Mouse (Mus musculus): ENCODE measurements around the gene Lim2. TPM values are rescaled to one million over a fixed set of nuclear protein-coding genes. Genes with fewer than 3 reads are reported as not detected.

The Lim2 gene
- total and polyA plus RNA-seq, 3 experiments, result not detected

DNA sequence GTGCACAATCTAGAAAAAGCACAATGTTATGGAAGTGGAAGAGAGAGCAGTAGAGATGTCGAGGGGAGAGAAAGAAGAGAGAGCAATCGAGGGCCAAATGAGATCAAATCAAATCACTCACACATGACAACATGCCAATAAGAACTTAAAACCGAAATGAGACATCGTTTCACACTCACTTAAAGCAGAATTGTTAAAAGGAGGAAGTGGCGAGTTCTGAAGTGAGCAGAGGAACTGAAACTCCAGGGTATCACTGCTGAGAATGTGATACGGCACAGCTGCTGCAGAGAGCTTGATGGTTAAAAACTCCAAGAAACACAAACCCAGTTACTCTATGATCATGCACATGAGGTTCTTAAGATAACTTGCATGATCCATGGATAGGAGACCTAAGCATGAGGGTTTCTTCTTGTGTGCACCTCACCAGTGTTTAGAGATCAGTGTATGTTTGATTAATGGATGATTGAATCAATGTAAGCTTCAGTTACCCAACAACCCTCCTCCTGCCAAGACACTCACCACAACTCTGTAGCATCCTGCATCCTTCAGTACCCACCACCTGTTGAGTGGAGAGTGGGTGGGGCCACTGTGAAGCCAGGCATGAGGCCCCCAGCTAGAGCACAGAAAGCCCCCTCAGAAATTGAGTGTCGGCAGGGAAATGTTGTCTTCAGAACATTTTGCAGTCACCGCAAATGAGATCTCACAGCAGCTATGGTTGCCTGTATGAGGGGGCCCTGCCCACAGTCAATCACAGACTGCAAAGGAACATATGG, 34.9 kb upstream of the Lim2 start:
- no peaks in the 10 kb centered on the region for H3K4me1 ChIP-seq (ENCODE audit: control insufficient read depth in 1 of 2, insufficient read depth in 2 of 2, low read length in 2 of 2)
- H3K36me3 ChIP-seq (ENCODE audit: control insufficient read depth in 1 of 2, insufficient read depth in 2 of 2, low read length in 2 of 2), result no peaks in the 10 kb centered on the region
- DNase-seq (ENCODE audit: low read depth, low spot score), result peak; percentile 84
- TF ChIP-seq MAZ (IDR thresholded peaks at IDR 0.05; ENCODE audit: low read depth, low read length) (no peak), ZC3H11A (IDR thresholded peaks at IDR 0.05; ENCODE audit: low read depth, low read length) (no peak), ETS1 (IDR thresholded peaks at IDR 0.05; ENCODE audit: low read depth, low read length) (peak; percentile 55; the same call in 1 of the 2 replicates), EP300 (IDR thresholded peaks at IDR 0.05; ENCODE audit: low read depth in 1 of 2, low read length in 2 of 2) (peak; percentile 61 to 71; a peak in 3 of 4 replicates), RAD21 (IDR thresholded peaks at IDR 0.05; ENCODE audit: low read depth, low read length) (no peak), MAFK (IDR thresholded peaks at IDR 0.05; ENCODE audit: borderline replicate concordance, low read depth, low read length) (no peak), SMC3 (IDR thresholded peaks at IDR 0.05; ENCODE audit: low read depth, low read length) (no peak), MEF2A (IDR thresholded peaks at IDR 0.05; ENCODE audit: extremely low read depth, insufficient replicate concordance, low read depth, low read length, poor library complexity, severe bottlenecking) (no peak), SIN3A (IDR thresholded peaks at IDR 0.05; ENCODE audit: low read length) (0 out of 2 replicates have a peak, but pooled peaks have one; percentile 41), GATA1 (IDR thresholded peaks at IDR 0.05; ENCODE audit: low read depth, low read length) (peak; percentile 86), TAL1 (IDR thresholded peaks at IDR 0.05; ENCODE audit: low read length) (peak; percentile 16; the same call in 1 of the 2 replicates), MXI1 (IDR thresholded peaks at IDR 0.05; ENCODE audit: low read depth, low read length) (no peak), RCOR1 (IDR thresholded peaks at IDR 0.05; ENCODE audit: low read depth, low read length) (no peak)
- H3K4me3 ChIP-seq (ENCODE audit: control insufficient read depth in 1 of 2, insufficient read depth in 1 of 2, low read depth in 2 of 2, low read length in 2 of 2), result no peak overlapping the region
- no peak overlapping the region for H3K9ac ChIP-seq (ENCODE audit: control insufficient read depth, low read depth, low read length, poor library complexity, severe bottlenecking)
- H3K27me3 ChIP-seq (ENCODE audit: control insufficient read depth in 1 of 2, insufficient read depth in 2 of 2, low read length in 2 of 2), result no peaks in the 10 kb centered on the region
- no peaks in the 10 kb centered on the region for H3K9me3 ChIP-seq (replicated peaks; ENCODE audit: insufficient read depth, low read length)
- no peaks in the 10 kb centered on the region for H3K79me2 ChIP-seq (ENCODE audit: control insufficient read depth, insufficient read depth, low read length, poor library complexity)
- H3K27ac ChIP-seq (ENCODE audit: control insufficient read depth, low read depth, low read length), result no peak overlapping the region

DNA sequence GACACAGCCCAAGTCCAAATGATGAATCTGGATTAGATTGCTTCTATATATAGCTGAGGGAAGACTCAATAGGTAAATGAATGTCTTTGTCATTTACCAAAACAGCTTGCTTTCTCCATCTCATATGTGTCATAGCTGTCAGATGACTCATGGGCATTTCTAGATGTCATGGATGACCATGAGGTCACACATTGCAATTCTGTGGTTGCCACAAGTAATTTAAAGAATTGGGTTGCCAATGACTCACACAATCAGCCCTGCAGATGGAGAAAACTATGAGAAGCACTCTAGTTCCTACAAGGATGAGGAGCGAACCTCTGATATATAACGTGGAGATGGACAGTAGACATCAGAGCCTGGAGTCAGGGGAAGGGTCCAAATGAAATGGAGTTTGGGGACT, 28.0 kb upstream of the Lim2 start:
- DNase-seq (ENCODE audit: low read depth, low spot score), result no peak
- Histone ChIP-seq H3K4me1 (ENCODE audit: control insufficient read depth in 1 of 2, insufficient read depth in 2 of 2, low read length in 2 of 2) (no peaks in the 10 kb centered on the region), H3K36me3 (ENCODE audit: control insufficient read depth in 1 of 2, insufficient read depth in 2 of 2, low read length in 2 of 2) (no peaks in the 10 kb centered on the region), H3K4me3 (ENCODE audit: control insufficient read depth in 1 of 2, insufficient read depth in 1 of 2, low read depth in 2 of 2, low read length in 2 of 2) (no peak overlapping the region), H3K79me2 (ENCODE audit: control insufficient read depth, insufficient read depth, low read length, poor library complexity) (no peaks in the 10 kb centered on the region), H3K9me3 (replicated peaks; ENCODE audit: insufficient read depth, low read length) (no peaks in the 10 kb centered on the region), H3K27me3 (ENCODE audit: control insufficient read depth in 1 of 2, insufficient read depth in 2 of 2, low read length in 2 of 2) (no peaks in the 10 kb centered on the region), H3K27ac (ENCODE audit: control insufficient read depth, low read depth, low read length) (no peak overlapping the region), H3K9ac (ENCODE audit: control insufficient read depth, low read depth, low read length, poor library complexity, severe bottlenecking) (no peak overlapping the region)
- TF ChIP-seq UBTF (IDR thresholded peaks at IDR 0.05; ENCODE audit: borderline replicate concordance, insufficient read depth, low read depth, low read length), result no peak
- no peak for TF ChIP-seq MXI1 (IDR thresholded peaks at IDR 0.05; ENCODE audit: low read depth, low read length)
- TF ChIP-seq TBP (IDR thresholded peaks at IDR 0.05; ENCODE audit: low read depth, low read length), result no peak
- no peak for TF ChIP-seq NRF1 (IDR thresholded peaks at IDR 0.05; ENCODE audit: insufficient read depth, low read depth, low read length, poor library complexity, severe bottlenecking)
- TF ChIP-seq MYC (IDR thresholded peaks at IDR 0.05; ENCODE audit: low read depth, low read length), result no peak
- no peak for TF ChIP-seq USF1 (IDR thresholded peaks at IDR 0.05; ENCODE audit: low read depth, low read length)
- no peak for TF ChIP-seq POLR2AphosphoS5 (IDR thresholded peaks at IDR 0.05; ENCODE audit: borderline replicate concordance, low read depth, low read length)
- TF ChIP-seq ZNF384 (IDR thresholded peaks at IDR 0.05; ENCODE audit: low read depth, low read length), result no peak
- TF ChIP-seq GATA1 (IDR thresholded peaks at IDR 0.05; ENCODE audit: low read depth, low read length), result no peak
- no peak for TF ChIP-seq ETS1 (IDR thresholded peaks at IDR 0.05; ENCODE audit: low read depth, low read length)

All from MEL (cell line).